Mouse (Mus musculus): Measurements from ENCODE around the gene Icam4. TPM values are rescaled to one million over a fixed set of nuclear protein-coding genes. Genes with fewer than 3 reads are reported as not detected.
A peak's percentile ranks its signal among the peaks of the same experiment; 100 is the strongest.
"Not testable (repeated sequence)": the region's sequence is repeated elsewhere in the genome, so short reads cannot be mapped to it uniquely, and the experiment has no call there.

Gene Icam4
- polyA plus RNA-seq, 1 experiment from 2014 or later = 0.27 TPM

- no peaks in the 10 kb centered on the region for H3K27me3 ChIP-seq (ENCODE audit: control insufficient read depth, insufficient read depth, low read length)
- H3K27ac ChIP-seq (ENCODE audit: low read depth, low read length) = no peak overlapping the region
- ATAC-seq (ENCODE audit: low read depth) = no peak
- no peaks in the 10 kb centered on the region for H3K4me1 ChIP-seq (ENCODE audit: control insufficient read depth, insufficient read depth, low read length)
- H3K4me2 ChIP-seq (ENCODE audit: low read depth, low read length) = no peak overlapping the region
- H3K9me3 ChIP-seq (ENCODE audit: control insufficient read depth, low read length) = no peaks in the 10 kb centered on the region
- no peaks in the 10 kb centered on the region for H3K36me3 ChIP-seq (ENCODE audit: control insufficient read depth, insufficient read depth, low read length)
- WGBS = 63% methylated on average over 5 of the region's 5 CpGs
- no peak overlapping the region for H3K4me3 ChIP-seq (ENCODE audit: low read depth, low read length)
- no peak overlapping the region for H3K9ac ChIP-seq (replicated peaks; ENCODE audit: low read depth, low read length)
Observed at GRCm38 (mm10) chr9:20993165-20993898, 35.8 kb upstream of the Icam4 start.

GRCm38 (mm10) chr9:20995069-20995468 is 34.1 kb upstream of the Icam4 start:
- H3K4me3 ChIP-seq (ENCODE audit: low read depth, low read length) = no peak overlapping the region
- H3K9ac ChIP-seq (replicated peaks; ENCODE audit: low read depth, low read length) = no peak overlapping the region
- no peaks in the 10 kb centered on the region for H3K9me3 ChIP-seq (ENCODE audit: control insufficient read depth, low read length)
- 67% methylated on average over 3 of the region's 3 CpGs for WGBS
- H3K27me3 ChIP-seq (ENCODE audit: control insufficient read depth, insufficient read depth, low read length) = no peaks in the 10 kb centered on the region
- H3K27ac ChIP-seq (ENCODE audit: low read depth, low read length) = no peak overlapping the region
- no peaks in the 10 kb centered on the region for H3K36me3 ChIP-seq (ENCODE audit: control insufficient read depth, insufficient read depth, low read length)
- H3K4me2 ChIP-seq (ENCODE audit: low read depth, low read length) = no peak overlapping the region
- H3K4me1 ChIP-seq (ENCODE audit: control insufficient read depth, insufficient read depth, low read length) = no peaks in the 10 kb centered on the region
- no peak for ATAC-seq (ENCODE audit: low read depth)

DNA sequence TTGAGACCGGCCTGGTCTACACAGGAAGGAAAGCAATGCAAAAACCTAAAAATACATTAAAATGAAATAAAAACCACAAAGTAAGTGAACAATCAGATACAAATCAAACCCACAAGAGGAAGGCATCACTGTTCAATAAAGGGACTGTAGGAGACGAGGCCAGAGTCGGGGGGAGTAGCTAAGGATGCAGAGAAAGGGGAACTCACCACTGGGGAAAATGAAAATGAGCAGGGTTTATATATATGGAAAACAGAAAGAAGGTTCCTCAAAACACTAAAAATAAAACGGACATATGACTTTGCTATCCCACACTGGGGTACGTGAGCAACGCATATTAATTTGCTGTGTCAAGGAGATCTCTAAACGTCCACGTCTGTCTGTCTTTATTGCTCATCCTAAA is 32.1 kb upstream of the Icam4 start:
- ATAC-seq (ENCODE audit: low read depth) = no peak
- H3K4me1 ChIP-seq (ENCODE audit: control insufficient read depth, insufficient read depth, low read length) = no peaks in the 10 kb centered on the region
- 91% methylated on average over 8 of the region's 8 CpGs for WGBS

GRCm38 (mm10) chr9:20998337-20998736 is 30.8 kb upstream of the Icam4 start:
- not testable (repeated sequence) for ATAC-seq (ENCODE audit: low read depth)
- whole genome bisulfite sequencing = 82% methylated on average over 1 of the region's 1 CpGs

More for the DNA sequence above, 32.1 kb upstream of the Icam4 start:
- Histone ChIP-seq H3K27me3 (ENCODE audit: control insufficient read depth, insufficient read depth, low read length) (no peaks in the 10 kb centered on the region), H3K9me3 (ENCODE audit: control insufficient read depth, low read length) (no peaks in the 10 kb centered on the region), H3K9ac (replicated peaks; ENCODE audit: low read depth, low read length) (no peak overlapping the region), H3K27ac (ENCODE audit: low read depth, low read length) (no peak overlapping the region), H3K4me2 (ENCODE audit: low read depth, low read length) (no peak overlapping the region), H3K36me3 (ENCODE audit: control insufficient read depth, insufficient read depth, low read length) (no peaks in the 10 kb centered on the region), H3K4me3 (ENCODE audit: low read depth, low read length) (no peak overlapping the region)

DNA sequence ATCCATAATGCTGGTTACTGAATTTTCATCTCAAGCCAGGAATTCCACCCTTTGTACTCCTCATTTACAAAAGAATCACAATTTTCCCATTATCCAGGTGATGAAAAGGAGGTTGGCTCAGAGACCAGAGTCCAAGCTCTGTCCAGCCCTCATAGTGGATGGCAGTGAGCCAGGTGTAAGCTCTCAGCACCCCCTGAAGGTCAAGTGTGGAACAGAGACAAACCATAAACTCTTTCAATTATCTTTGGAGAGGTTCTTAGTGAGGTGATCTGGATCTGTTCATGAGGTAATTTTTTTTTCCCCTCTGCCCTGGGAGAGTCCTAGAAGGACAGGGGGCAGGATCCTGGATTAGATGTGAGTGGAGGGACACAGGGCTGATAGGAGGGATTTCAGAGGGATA is 28.4 kb upstream of the Icam4 start:
- no peak overlapping the region for H3K9ac ChIP-seq (replicated peaks; ENCODE audit: low read depth, low read length)
- peaks cover 5% of the 10 kb centered on the region; the same call in 1 of the 2 replicates for H3K4me1 ChIP-seq (ENCODE audit: control insufficient read depth, insufficient read depth, low read length)
- H3K4me2 ChIP-seq (ENCODE audit: low read depth, low read length) = no peak overlapping the region
- H3K9me3 ChIP-seq (ENCODE audit: control insufficient read depth, low read length) = no peaks in the 10 kb centered on the region
- ATAC-seq (ENCODE audit: low read depth) = no peak
- H3K27ac ChIP-seq (ENCODE audit: low read depth, low read length) = no peak overlapping the region
- H3K27me3 ChIP-seq (ENCODE audit: control insufficient read depth, insufficient read depth, low read length) = no peaks in the 10 kb centered on the region
- no peak overlapping the region for H3K4me3 ChIP-seq (ENCODE audit: low read depth, low read length)
- no peaks in the 10 kb centered on the region; the same call in 1 of the 2 replicates for H3K36me3 ChIP-seq (ENCODE audit: control insufficient read depth, insufficient read depth, low read length)

More at GRCm38 (mm10) chr9:20998337-20998736, 30.8 kb upstream of the Icam4 start:
- H3K9ac ChIP-seq (replicated peaks; ENCODE audit: low read depth, low read length); H3K4me1 ChIP-seq (ENCODE audit: control insufficient read depth, insufficient read depth, low read length); H3K4me2 ChIP-seq (ENCODE audit: low read depth, low read length); H3K27me3 ChIP-seq (ENCODE audit: control insufficient read depth, insufficient read depth, low read length); H3K4me3 ChIP-seq (ENCODE audit: low read depth, low read length); H3K9me3 ChIP-seq (ENCODE audit: control insufficient read depth, low read length); H3K36me3 ChIP-seq (ENCODE audit: control insufficient read depth, insufficient read depth, low read length); H3K27ac ChIP-seq (ENCODE audit: low read depth, low read length): not testable (repeated sequence)

DNA sequence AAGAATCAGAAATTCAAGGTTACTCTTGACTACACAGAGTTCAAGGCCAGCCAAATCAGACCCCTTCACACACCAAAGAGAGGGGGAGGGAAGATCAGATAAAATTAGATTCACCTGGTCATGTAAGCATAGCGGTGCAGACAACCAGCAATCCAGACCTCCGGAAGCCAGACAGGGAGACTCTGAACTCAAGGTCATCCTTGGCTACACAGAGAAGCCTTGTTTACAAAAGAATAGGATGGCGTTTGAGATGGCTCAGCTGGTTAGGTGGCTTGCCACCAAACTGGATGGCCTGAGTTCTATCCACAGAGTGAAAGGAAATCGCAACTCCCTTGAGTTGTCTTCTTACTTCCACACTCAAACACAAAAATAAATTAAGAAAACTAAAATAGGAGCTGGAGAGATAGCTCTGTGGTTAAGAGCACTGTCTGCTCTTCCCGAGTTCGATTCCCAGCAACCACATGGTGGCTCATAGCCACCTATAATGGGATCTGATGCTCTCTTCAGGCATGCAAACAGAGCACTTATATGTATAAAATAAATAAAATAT is 27.4 kb upstream of the Icam4 start:
- no peak overlapping the region for H3K9ac ChIP-seq (replicated peaks; ENCODE audit: low read depth, low read length)
- ATAC-seq (ENCODE audit: low read depth) = no peak
- no peaks in the 10 kb centered on the region for H3K27me3 ChIP-seq (ENCODE audit: control insufficient read depth, insufficient read depth, low read length)
- WGBS = 73% methylated on average over 6 of the region's 6 CpGs
- H3K4me3 ChIP-seq (ENCODE audit: low read depth, low read length) = no peak overlapping the region
- H3K27ac ChIP-seq (ENCODE audit: low read depth, low read length) = no peak overlapping the region
- H3K9me3 ChIP-seq (ENCODE audit: control insufficient read depth, low read length) = no peaks in the 10 kb centered on the region
- H3K4me2 ChIP-seq (ENCODE audit: low read depth, low read length) = no peak overlapping the region
- H3K36me3 ChIP-seq (ENCODE audit: control insufficient read depth, insufficient read depth, low read length) = peaks cover 5% of the 10 kb centered on the region
- H3K4me1 ChIP-seq (ENCODE audit: control insufficient read depth, insufficient read depth, low read length) = peaks cover 5% of the 10 kb centered on the region; the same call in 1 of the 2 replicates

- H3K36me3 ChIP-seq (ENCODE audit: control insufficient read depth, insufficient read depth, low read length) = peaks cover 8% of the 10 kb centered on the region
- no peaks in the 10 kb centered on the region for H3K9me3 ChIP-seq (ENCODE audit: control insufficient read depth, low read length)
- H3K4me2 ChIP-seq (ENCODE audit: low read depth, low read length) = peak overlapping the region; percentile 61
- H3K9ac ChIP-seq (replicated peaks; ENCODE audit: low read depth, low read length) = peak overlapping the region; percentile 79
- 10% methylated on average over 7 of the region's 7 CpGs for WGBS
- H3K4me3 ChIP-seq (ENCODE audit: low read depth, low read length) = peak overlapping the region; percentile 79
- H3K27me3 ChIP-seq (ENCODE audit: control insufficient read depth, insufficient read depth, low read length) = no peaks in the 10 kb centered on the region
- ATAC-seq (ENCODE audit: low read depth) = peak; percentile 47
- peaks cover 5% of the 10 kb centered on the region; the same call in 1 of the 2 replicates for H3K4me1 ChIP-seq (ENCODE audit: control insufficient read depth, insufficient read depth, low read length)
- peak overlapping the region; percentile 88 for H3K27ac ChIP-seq (ENCODE audit: low read depth, low read length)
Observed at GRCm38 (mm10) chr9:21002270-21002626, 26.9 kb upstream of the Icam4 start.

DNA sequence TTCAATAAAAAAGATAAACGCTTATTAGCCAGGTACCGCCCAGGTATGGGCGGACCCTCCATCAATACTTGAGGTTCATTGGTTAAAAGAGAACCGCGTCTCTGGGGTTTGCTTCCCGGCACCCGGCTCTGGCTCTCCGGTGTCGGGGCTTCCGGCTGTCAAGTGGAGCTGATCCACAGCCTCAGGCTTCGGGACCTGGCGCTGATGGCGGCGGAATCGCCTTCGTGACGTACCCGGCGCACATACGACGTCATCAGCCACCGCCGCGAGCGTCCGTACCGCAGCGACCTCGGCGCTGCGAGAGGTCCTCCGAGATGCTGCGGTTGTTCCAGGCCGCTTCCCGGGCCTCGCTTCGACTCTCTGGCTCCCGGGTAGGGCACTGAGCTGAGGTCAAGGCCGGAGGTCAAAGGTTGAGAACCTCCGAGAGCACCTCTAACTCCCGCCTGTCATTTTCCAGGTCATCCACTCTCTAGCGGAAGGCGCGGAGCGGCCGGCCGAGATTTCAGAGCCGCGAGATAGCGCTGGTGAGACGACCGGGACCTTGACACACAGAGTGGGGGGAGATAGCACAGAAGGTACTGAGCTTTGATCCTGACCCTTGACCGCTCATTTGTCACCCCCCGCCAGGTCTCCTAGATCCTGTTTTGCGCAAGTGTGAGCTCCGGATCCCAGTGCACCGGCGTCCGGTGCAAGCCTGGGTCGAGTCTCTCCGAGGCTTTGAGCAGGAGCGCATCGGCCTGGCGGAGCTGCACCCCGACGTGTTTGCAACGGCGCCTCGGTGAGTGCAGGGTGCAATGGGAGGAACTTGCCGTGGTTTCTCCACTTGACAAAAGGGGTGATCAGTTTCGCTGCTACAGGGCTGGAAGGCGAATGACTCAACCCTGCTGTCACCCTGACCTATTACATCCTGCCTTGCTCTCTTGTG is 26.3 kb upstream of the Icam4 start, which contains the start of gene Mrpl4:
Mrpl4 (plus strand) TSS at position 112 of the 925 bp plus-strand sequence.
- Histone ChIP-seq H3K27ac (ENCODE audit: low read depth, low read length) (peak within 1 kb of the TSS; percentile 88), H3K9me3 (ENCODE audit: control insufficient read depth, low read length) (no peaks in the 10 kb centered on the region), H3K36me3 (ENCODE audit: control insufficient read depth, insufficient read depth, low read length) (peaks cover 14% of the 10 kb centered on the region), H3K4me2 (ENCODE audit: low read depth, low read length) (peak within 1 kb of the TSS; percentile 61), H3K4me3 (ENCODE audit: low read depth, low read length) (peak within 1 kb of the TSS; percentile 79), H3K4me1 (ENCODE audit: control insufficient read depth, insufficient read depth, low read length) (peaks cover 5% of the 10 kb centered on the region; the same call in 1 of the 2 replicates), H3K9ac (replicated peaks; ENCODE audit: low read depth, low read length) (peak within 1 kb of the TSS; percentile 79), H3K27me3 (ENCODE audit: control insufficient read depth, insufficient read depth, low read length) (no peaks in the 10 kb centered on the region)
- ATAC-seq (ENCODE audit: low read depth) = peak; percentile 93
- WGBS = 1% methylated on average over 72 of the region's 72 CpGs

All from neural tube, embryonic 14.5 days (tissue).